Mouse (Mus musculus) layer of hippocampus, postnatal 10 days (tissue): ENCODE measurements at regions not wholly inside any gene's neighbourhood (a gene's known extent, or its start where the extent isn't known, plus 50 kb on each side); places are given as distances from the start of the nearest gene placed in this dataset.

Experiments
- DNase-seq, 2 experiments: peaks; one replicate each; pipeline ENCODE4 v3.0.0; 2021; ENCODE audit warnings: low spot score in 2 of 2

DNA sequence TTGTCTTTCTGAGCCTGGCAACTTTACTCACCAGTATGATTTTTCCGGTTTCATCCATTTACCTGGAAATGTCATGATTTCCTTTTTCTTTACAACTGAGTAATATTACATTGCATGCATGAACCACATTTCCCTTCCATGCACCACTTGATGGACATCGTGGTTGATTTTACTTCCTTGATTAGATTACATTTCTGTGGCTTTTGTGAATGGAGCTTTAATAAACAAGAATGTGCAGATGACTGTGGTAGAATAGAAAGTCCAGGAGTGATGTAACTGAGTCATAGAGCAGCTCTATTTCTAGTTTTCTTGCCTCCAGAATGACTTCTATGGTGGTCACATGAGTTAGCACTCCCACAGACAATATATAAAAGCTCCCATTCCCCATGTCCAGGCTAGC lies 75.2 kb downstream of the Chst2 start:
- no peak for DNase-seq

DNA sequence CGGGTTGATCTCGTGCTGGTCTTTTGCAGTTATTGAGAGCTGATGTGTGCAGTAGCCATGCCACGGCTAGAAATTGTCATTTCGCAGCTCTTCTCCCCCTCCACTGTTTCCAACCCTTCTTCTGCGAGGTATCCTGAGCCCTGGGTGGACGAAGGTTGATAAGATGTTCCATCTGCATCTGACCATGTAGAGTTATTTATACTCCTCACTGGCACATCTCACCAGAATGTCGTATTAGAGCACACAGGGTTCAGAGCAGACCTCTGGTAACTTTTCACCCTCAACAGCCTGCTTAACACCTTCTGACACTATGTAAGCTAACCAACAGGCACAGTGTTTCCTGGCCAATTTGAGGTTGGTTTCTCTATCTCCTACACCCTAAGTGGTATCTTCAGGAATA lies 76.4 kb downstream of the Chst2 start:
- no peak for DNase-seq

DNA sequence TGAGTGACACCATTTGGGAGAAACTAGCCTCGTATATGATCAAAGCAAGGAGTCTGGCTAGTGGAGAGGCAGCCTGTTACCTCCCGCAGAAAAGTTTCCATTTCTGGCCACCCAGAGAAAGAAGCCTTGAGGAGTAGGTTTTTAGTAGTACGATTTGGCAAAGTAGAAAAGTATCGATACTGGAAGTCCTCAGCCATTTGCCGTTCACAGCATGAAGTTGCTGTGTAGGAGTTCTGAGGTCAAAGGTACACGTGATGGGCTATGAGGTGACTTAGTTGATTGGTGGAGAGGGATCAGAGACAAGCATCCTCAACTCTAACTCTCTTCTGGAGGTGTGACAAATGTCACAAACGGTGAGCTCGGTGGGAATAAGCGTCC lies 77.5 kb downstream of the Chst2 start:
- no peak for DNase-seq

DNA sequence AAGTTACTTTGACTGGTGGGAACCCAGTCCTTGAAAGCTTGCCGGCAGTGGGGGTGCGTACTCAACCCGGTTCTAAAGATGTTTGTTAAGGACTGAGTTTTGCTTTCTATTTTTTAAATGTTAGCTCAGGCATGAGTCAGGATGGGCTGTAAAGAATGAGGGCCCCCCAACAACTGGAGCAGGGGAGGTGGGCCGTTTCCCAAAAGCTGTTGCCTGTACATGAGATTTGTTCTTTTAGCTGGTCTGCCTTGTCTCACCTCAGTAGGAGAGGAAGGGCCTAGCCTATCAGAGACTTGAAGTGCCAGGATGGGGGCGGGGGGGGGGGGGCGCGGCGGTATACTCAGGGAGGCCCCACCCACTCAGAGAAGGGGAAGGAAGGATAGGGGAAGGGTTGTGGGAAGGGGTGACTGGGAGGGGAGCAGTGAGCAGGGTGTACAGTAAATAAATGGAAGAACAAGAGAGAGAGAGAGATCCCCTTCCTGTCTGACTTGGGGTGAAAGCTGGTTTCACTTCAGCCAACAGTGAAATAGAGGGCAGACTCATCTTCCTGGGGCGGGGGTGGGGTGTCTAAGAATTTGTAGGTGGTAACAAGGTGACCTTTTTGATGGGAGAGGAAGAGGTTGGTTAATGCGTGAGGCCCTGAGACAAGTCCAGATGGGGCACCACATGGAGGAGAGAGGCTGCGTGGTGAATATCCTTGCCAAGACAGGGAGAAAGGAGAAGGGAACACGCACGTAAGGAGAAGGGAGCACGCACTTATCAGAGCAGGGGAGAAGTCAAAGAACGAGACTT lies 78.1 kb downstream of the Chst2 start:
- DNase-seq: no peak

DNA sequence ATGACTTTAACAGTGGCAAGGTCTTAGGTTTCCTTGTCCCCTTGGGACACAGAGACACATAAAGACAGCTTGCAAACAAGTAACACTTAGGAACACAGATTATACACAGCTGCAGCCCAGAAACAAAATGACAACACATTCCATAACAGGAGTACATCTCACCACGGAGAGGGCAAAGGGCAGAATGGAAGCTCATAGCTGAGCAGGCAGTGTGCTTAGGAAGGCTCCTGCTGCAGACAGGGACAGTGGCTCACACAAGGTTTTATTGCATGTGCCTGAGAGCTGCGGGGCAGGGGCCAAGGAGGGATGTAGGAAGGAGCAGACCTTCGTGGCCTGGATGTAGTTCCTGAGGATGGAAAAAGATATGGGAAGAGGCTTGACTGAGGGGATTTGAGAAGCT lies 78.8 kb downstream of the Chst2 start:
- no peak for DNase-seq

DNA sequence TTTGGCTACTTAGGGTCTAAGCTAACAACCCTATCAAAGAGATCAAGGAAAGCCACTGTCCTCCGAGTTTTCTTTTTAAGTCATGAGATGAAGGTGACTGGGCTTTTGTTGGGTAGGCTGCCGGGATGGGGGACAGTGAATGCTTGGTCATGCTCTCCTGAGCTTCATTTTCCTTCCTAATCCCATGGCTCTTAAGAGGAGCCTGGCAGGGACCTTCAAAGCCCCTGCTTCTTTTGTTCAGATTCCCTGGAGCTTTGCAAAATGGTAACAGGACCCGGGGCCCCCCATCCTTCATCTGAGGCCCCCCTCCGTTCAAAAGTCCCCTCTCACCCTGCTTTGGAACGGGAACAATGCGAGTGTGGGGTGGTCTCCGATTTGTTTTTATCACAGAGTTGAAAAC lies 82.9 kb downstream of the Chst2 start:
- peak in 1 of 2 experiments; percentile 18 for DNase-seq

DNA sequence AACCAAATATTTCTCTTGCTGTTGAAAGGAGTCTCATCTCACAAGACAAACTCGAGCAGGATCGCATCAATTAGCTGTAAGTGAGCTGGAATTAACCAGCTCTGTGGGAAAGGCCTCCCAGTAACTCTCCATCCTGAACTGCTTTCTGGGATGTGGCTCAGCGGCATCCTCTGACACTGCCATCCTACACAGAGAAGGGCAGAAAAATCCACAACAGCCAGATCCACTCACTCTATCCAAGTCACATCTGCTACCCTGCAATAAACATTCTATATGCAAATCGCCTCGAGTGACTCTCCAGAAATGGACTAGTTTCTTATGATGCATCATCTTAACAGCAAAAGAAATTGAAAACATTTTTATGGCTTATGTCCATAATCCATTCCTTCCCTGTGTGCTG lies 83.6 kb downstream of the Chst2 start:
- DNase-seq: peak in 1 of 2 experiments; percentile 18

DNA sequence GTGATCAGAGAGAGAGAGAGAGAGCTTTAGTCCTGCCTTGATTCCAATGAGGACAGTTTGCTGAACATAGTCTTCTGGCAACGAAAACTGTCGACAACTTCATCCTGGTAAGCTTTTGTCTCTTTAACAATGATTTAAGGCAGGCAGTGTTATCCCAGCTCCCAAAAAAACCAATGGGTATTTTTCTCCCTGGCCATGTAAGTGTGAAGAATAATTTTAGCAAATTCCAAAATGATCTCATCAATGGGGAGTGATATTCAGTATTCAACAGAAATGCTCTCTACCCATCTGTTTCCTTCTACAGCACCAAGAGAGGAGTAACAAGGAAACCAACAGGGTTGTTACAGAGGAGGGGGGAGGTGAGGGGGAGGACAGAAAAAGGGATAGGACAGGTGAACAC lies 84.5 kb downstream of the Chst2 start:
- DNase-seq: no peak

DNA sequence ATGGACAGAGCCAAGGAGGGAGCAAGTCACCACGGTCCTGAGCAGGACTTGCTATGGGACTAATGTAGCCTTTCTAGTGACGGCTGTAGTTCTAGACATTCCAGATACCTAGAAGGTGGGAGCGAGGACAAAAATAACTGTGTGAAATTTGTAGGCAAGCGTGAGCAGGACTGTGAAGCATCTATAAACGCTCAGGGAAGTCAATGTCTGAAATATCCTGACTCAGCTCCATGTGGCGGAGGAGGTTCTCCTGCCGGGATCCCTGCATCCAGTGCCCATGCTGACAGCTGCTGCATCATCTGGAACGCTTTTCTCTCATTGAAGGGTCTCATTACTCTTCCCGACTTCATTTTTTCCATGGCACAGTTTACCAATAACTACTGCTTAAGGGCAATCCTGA lies 87.6 kb downstream of the Chst2 start:
- no peak for DNase-seq

DNA sequence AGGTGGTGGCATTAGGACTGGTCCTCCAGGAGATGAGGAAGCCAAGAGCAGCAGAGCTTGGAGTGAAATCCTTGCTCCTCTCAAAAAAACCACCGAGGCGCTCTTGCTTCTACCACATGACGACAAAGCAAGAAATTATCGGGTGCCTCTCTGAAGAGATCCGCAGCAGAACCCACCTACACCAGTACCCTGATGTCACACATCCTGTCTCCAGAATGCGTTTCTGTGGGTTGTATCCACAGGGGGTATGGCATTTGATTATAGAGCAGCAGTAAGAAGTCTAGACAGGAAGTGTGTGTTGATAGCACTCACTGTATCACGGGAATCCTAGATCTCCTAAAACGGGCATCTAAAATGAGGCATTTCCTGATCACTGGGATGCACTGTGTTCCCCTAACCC lies 89.8 kb downstream of the Chst2 start:
- DNase-seq: peak in 1 of 2 experiments; percentile 3

DNA sequence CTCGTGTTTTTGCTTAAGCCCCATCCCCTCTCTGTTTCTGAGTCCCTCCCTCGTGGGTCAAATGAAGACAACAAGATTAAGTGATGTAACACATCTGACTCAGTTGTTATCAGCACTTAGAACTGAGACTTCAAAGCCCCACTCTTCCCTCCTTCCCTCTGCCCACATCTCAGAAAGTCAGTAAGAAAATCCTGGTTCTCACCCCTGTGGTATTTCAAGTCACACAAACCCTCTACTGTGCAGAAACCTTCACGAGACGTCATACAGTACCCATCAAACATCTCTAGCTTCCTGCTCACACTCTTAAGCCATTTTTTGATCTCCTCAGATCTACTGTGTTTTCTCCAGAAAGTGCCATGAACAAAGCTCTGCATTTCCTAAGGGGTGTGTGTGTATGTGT lies 91.4 kb downstream of the Chst2 start:
- no peak for DNase-seq

DNA sequence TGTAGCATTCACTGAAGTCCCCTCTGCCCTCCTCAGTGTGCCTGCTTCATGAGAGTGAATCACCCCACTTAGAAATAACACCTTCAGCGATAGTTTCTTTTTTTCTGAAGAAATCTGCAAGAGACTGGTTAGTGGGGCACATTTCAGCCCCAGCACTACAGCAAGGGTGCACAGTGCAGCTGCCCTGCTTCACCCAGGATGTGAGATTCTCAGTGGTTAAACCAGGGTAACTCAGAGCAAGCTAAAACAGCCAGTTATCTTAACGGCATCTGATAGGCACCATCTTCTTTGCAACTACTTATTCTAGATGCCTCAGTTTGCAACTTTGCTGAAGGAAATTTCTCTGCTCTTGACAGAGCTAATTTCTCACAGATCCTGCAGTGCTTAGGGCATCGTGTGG lies 94.9 kb downstream of the Chst2 start:
- peak in 1 of 2 experiments; percentile 5 for DNase-seq

DNA sequence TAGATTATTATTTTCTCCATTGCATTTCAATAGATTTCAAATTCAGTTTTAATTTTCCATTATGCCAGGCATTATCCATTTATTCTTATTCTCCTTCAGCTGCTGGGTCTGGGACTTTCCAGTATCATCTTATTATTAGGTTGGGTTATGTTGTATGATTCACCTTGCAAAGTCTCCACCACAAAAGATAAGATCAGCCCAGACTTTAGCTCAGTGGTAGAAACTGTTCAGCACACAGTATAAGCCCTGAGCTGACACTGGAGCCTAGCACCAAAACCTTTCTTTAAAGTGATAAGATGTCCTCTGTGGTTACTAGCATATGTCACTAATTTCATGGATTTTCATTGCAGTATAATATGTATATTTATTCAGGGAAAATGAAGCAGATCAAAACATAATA lies 117.5 kb downstream of the Chst2 start:
- DNase-seq: no peak

DNA sequence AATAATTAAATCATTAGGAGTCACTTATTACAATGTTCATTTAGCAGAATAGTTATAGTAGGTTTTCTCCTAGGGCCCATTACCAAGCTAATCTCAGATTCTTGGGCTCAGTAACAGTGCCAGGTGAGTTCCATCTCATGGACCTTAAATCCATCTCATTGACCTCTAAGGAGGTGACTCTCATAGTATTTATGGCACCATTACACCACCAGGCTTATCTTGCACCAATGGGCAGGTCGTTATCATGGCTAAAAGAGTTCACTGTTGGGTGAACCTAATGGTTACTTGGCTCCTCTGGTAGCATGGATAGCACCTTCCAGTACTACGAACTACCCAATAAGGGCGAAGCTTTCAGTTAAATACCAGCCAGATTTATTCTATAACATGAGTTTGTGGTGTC lies 123.5 kb downstream of the Chst2 start:
- no peak for DNase-seq

DNA sequence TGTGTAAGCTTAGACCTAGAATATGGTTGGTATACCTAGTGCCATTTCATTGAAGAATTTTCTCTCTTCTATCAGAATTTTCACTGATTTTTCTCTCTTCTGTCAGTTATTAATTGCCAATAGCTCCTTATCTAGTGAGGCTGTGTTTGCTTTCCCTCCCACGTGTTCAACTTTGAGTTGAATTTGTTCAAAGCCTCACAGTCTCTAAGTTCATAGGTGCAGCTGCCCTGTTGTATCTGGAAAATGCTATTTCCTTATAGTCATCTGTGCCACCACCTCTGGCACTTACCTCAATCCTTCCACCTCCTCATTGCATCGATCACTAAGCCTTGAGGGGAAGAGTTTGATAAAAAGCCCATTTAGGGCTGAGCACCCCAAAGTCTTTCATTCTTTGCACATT lies 124.0 kb downstream of the Chst2 start:
- no peak for DNase-seq
